Mouse (Mus musculus) small intestine, adult 2 months (tissue): Measurements from ENCODE around the gene Gpr119.

Experiments
- CTCF ChIP-seq: fragments of 200-500 bp; IDR thresholded peaks from 2 replicates; pipeline ENCODE4 v1.5.1; 2012; ENCODE audit warnings: low read depth, mild to moderate bottlenecking, control low read depth, inconsistent platforms, low read length, moderate library complexity, mixed read lengths; ENCODE audit not compliant: insufficient replicate concordance, insufficient read length; ENCODE audit errors: extremely low read depth
- POLR2A ChIP-seq: fragments of 200-500 bp; IDR thresholded peaks from 2 replicates; pipeline ENCODE4 v1.6.1; 2012; ENCODE audit warnings: low read depth, mild to moderate bottlenecking, control low read depth, inconsistent platforms, low read length, moderate library complexity

GRCm38 (mm10) chrX:48674171-48674570, at the start of gene Gpr119:
- no peak for TF ChIP-seq CTCF
- TF ChIP-seq POLR2A = no peak
